Mouse (Mus musculus): ENCODE measurements around the gene Nosip. TPM values are rescaled to one million over a fixed set of nuclear protein-coding genes. Genes with fewer than 3 reads are reported as not detected.
A peak's percentile ranks its signal among the peaks of the same experiment; 100 is the strongest.
"Not testable (repeated sequence)": the region's sequence is repeated elsewhere in the genome, so short reads cannot be mapped to it uniquely, and the experiment has no call there.

The Nosip gene
- polyA plus RNA-seq, 1 experiment from 2014 or later = 57.2 TPM

- Histone ChIP-seq H3K9me3 (ENCODE audit: control insufficient read depth, low read length) (no peaks in the 10 kb centered on the region), H3K4me2 (ENCODE audit: low read length) (peak overlapping the region; percentile 50), H3K9ac (ENCODE audit: low read length) (no peak overlapping the region), H3K27me3 (replicated peaks; ENCODE audit: control insufficient read depth, insufficient read depth, low read length) (no peaks in the 10 kb centered on the region), H3K36me3 (ENCODE audit: control insufficient read depth, insufficient read depth, low read length) (0 out of 2 replicates have a peak, but pooled peaks cover under 1% of the 10 kb centered on the region), H3K4me1 (replicated peaks; ENCODE audit: control insufficient read depth, insufficient read depth, low read length) (peaks cover 18% of the 10 kb centered on the region), H3K27ac (ENCODE audit: low read depth) (peak overlapping the region; percentile 65; the same call in 1 of the 2 replicates), H3K4me3 (ENCODE audit: low read depth, low read length) (peak overlapping the region; percentile 99; the same call in 1 of the 2 replicates)
- ATAC-seq (replicated peaks; ENCODE audit: low FRiP score, low TSS enrichment, low read depth) (no peak), DNase-seq (ENCODE audit: low spot score) (no peak)
- WGBS = 33% methylated on average over 8 of the region's 8 CpGs
These were observed 43.1 kb upstream of the Nosip start for GRCm38 (mm10) chr7:45019031-45019571.

GRCm38 (mm10) chr7:45020225-45020624 is 42.0 kb upstream of the Nosip start:
- Histone ChIP-seq H3K4me2 (ENCODE audit: low read length) (no peak overlapping the region), H3K27me3 (replicated peaks; ENCODE audit: control insufficient read depth, insufficient read depth, low read length) (no peaks in the 10 kb centered on the region), H3K36me3 (ENCODE audit: control insufficient read depth, insufficient read depth, low read length) (no peaks in the 10 kb centered on the region), H3K4me1 (replicated peaks; ENCODE audit: control insufficient read depth, insufficient read depth, low read length) (peaks cover 12% of the 10 kb centered on the region), H3K9me3 (ENCODE audit: control insufficient read depth, low read length) (no peaks in the 10 kb centered on the region), H3K9ac (ENCODE audit: low read length) (no peak overlapping the region), H3K27ac (ENCODE audit: low read depth) (no peak overlapping the region), H3K4me3 (ENCODE audit: low read depth, low read length) (no peak overlapping the region)
- no peak for ATAC-seq (replicated peaks; ENCODE audit: low FRiP score, low TSS enrichment, low read depth)
- no peak for DNase-seq (ENCODE audit: low spot score)
- 74% methylated on average over 9 of the region's 9 CpGs for WGBS

- ATAC-seq (replicated peaks; ENCODE audit: low FRiP score, low TSS enrichment, low read depth); H3K9me3 ChIP-seq (ENCODE audit: control insufficient read depth, low read length); H3K4me2 ChIP-seq (ENCODE audit: low read length); DNase-seq (ENCODE audit: low spot score); H3K9ac ChIP-seq (ENCODE audit: low read length); H3K4me3 ChIP-seq (ENCODE audit: low read depth, low read length); H3K4me1 ChIP-seq (replicated peaks; ENCODE audit: control insufficient read depth, insufficient read depth, low read length); H3K27me3 ChIP-seq (replicated peaks; ENCODE audit: control insufficient read depth, insufficient read depth, low read length); H3K27ac ChIP-seq (ENCODE audit: low read depth): not testable (repeated sequence)
- 76% methylated on average over 5 of the region's 5 CpGs for WGBS
- peaks cover 21% of the 10 kb centered on the region for H3K36me3 ChIP-seq (ENCODE audit: control insufficient read depth, insufficient read depth, low read length)
These were observed 38.5 kb upstream of the Nosip start for GRCm38 (mm10) chr7:45023711-45024110.

- Histone ChIP-seq H3K9me3 (ENCODE audit: control insufficient read depth, low read length) (no peaks in the 10 kb centered on the region), H3K9ac (ENCODE audit: low read length) (no peak overlapping the region), H3K36me3 (ENCODE audit: control insufficient read depth, insufficient read depth, low read length) (peaks cover 29% of the 10 kb centered on the region), H3K4me2 (ENCODE audit: low read length) (no peak overlapping the region), H3K4me1 (replicated peaks; ENCODE audit: control insufficient read depth, insufficient read depth, low read length) (no peaks in the 10 kb centered on the region), H3K27ac (ENCODE audit: low read depth) (no peak overlapping the region), H3K4me3 (ENCODE audit: low read depth, low read length) (no peak overlapping the region), H3K27me3 (replicated peaks; ENCODE audit: control insufficient read depth, insufficient read depth, low read length) (no peaks in the 10 kb centered on the region)
- DNase-seq (ENCODE audit: low spot score) = no peak
- ATAC-seq (replicated peaks; ENCODE audit: low FRiP score, low TSS enrichment, low read depth) = no peak
- WGBS = 86% methylated on average over 15 of the region's 15 CpGs
These were observed 37.7 kb upstream of the Nosip start for GRCm38 (mm10) chr7:45024281-45025248.

- Histone ChIP-seq H3K27me3 (replicated peaks; ENCODE audit: control insufficient read depth, insufficient read depth, low read length) (no peaks in the 10 kb centered on the region), H3K4me2 (ENCODE audit: low read length) (no peak overlapping the region), H3K36me3 (ENCODE audit: control insufficient read depth, insufficient read depth, low read length) (peaks cover 41% of the 10 kb centered on the region), H3K4me1 (replicated peaks; ENCODE audit: control insufficient read depth, insufficient read depth, low read length) (no peaks in the 10 kb centered on the region), H3K9me3 (ENCODE audit: control insufficient read depth, low read length) (no peaks in the 10 kb centered on the region), H3K4me3 (ENCODE audit: low read depth, low read length) (no peak overlapping the region), H3K9ac (ENCODE audit: low read length) (no peak overlapping the region), H3K27ac (ENCODE audit: low read depth) (no peak overlapping the region)
- DNase-seq (ENCODE audit: low spot score) (no peak), ATAC-seq (replicated peaks; ENCODE audit: low FRiP score, low TSS enrichment, low read depth) (no peak)
- 75% methylated on average over 8 of the region's 8 CpGs for WGBS
These were observed 36.5 kb upstream of the Nosip start for GRCm38 (mm10) chr7:45025601-45026220.

GRCm38 (mm10) chr7:45026256-45026655 is 36.0 kb upstream of the Nosip start:
- H3K4me1 ChIP-seq (replicated peaks; ENCODE audit: control insufficient read depth, insufficient read depth, low read length) = no peaks in the 10 kb centered on the region
- DNase-seq (ENCODE audit: low spot score) = no peak
- H3K4me3 ChIP-seq (ENCODE audit: low read depth, low read length) = no peak overlapping the region
- H3K9me3 ChIP-seq (ENCODE audit: control insufficient read depth, low read length) = no peaks in the 10 kb centered on the region
- H3K27ac ChIP-seq (ENCODE audit: low read depth) = no peak overlapping the region
- ATAC-seq (replicated peaks; ENCODE audit: low FRiP score, low TSS enrichment, low read depth) = no peak
- WGBS = 56% methylated on average over 2 of the region's 2 CpGs
- H3K27me3 ChIP-seq (replicated peaks; ENCODE audit: control insufficient read depth, insufficient read depth, low read length) = no peaks in the 10 kb centered on the region
- H3K9ac ChIP-seq (ENCODE audit: low read length) = no peak overlapping the region
- H3K36me3 ChIP-seq (ENCODE audit: control insufficient read depth, insufficient read depth, low read length) = peaks cover 46% of the 10 kb centered on the region
- no peak overlapping the region for H3K4me2 ChIP-seq (ENCODE audit: low read length)

GRCm38 (mm10) chr7:45027761-45028160 is 34.5 kb upstream of the Nosip start:
- Histone ChIP-seq H3K4me3 (ENCODE audit: low read depth, low read length) (no peak overlapping the region), H3K4me1 (replicated peaks; ENCODE audit: control insufficient read depth, insufficient read depth, low read length) (no peaks in the 10 kb centered on the region), H3K27ac (ENCODE audit: low read depth) (no peak overlapping the region), H3K27me3 (replicated peaks; ENCODE audit: control insufficient read depth, insufficient read depth, low read length) (no peaks in the 10 kb centered on the region), H3K9ac (ENCODE audit: low read length) (no peak overlapping the region), H3K9me3 (ENCODE audit: control insufficient read depth, low read length) (no peaks in the 10 kb centered on the region), H3K4me2 (ENCODE audit: low read length) (no peak overlapping the region), H3K36me3 (ENCODE audit: control insufficient read depth, insufficient read depth, low read length) (peaks cover 61% of the 10 kb centered on the region)
- 90% methylated on average over 9 of the region's 9 CpGs for WGBS
- no peak for ATAC-seq (replicated peaks; ENCODE audit: low FRiP score, low TSS enrichment, low read depth)
- DNase-seq (ENCODE audit: low spot score) = no peak

- DNase-seq (ENCODE audit: low spot score) = no peak
- WGBS = 82% methylated on average over 11 of the region's 11 CpGs
- ATAC-seq (replicated peaks; ENCODE audit: low FRiP score, low TSS enrichment, low read depth) = no peak
- Histone ChIP-seq H3K27me3 (replicated peaks; ENCODE audit: control insufficient read depth, insufficient read depth, low read length) (no peaks in the 10 kb centered on the region), H3K4me2 (ENCODE audit: low read length) (no peak overlapping the region), H3K27ac (ENCODE audit: low read depth) (no peak overlapping the region), H3K4me1 (replicated peaks; ENCODE audit: control insufficient read depth, insufficient read depth, low read length) (no peaks in the 10 kb centered on the region), H3K4me3 (ENCODE audit: low read depth, low read length) (no peak overlapping the region), H3K9me3 (ENCODE audit: control insufficient read depth, low read length) (no peaks in the 10 kb centered on the region), H3K9ac (ENCODE audit: low read length) (no peak overlapping the region), H3K36me3 (ENCODE audit: control insufficient read depth, insufficient read depth, low read length) (peaks cover 67% of the 10 kb centered on the region)
These were observed 33.9 kb upstream of the Nosip start for GRCm38 (mm10) chr7:45028351-45028750.
